Mouse (Mus musculus) MEL (cell line): ENCODE data around the gene Nek4. TPM values are rescaled to one million over a fixed set of nuclear protein-coding genes. Genes with fewer than 3 reads are reported as not detected.

Source experiments
- DNase-seq: peaks from one replicate; pipeline ENCODE4 v3.0.0; 2011; ENCODE audit warnings: low read depth, low spot score
- H3K27ac ChIP-seq: 2 replicates; pipeline ENCODE4 v1.5.1; 2012; ENCODE audit warnings: low read depth, mild to moderate bottlenecking, control low read depth, low read length, moderate library complexity; ENCODE audit not compliant: control insufficient read depth
- H3K27me3 ChIP-seq, 2 experiments: fragments of 150-350 bp in 1 of 2; sonication (generic) in 1 of 2; 2 replicates each; pipeline ENCODE4 v1.6.1; 2012; ENCODE audit warnings: low read length in 2 of 2, mild to moderate bottlenecking in 2 of 2, improper control_type of control experiment in 1 of 2, moderate library complexity in 1 of 2; ENCODE audit not compliant: insufficient read depth in 2 of 2, control insufficient read depth in 1 of 2
- H3K36me3 ChIP-seq, 2 experiments: 2 replicates each; pipeline ENCODE4 v1.6.1; 2012 to 2014; ENCODE audit warnings: low read length in 2 of 2, improper control_type of control experiment in 1 of 2, inconsistent platforms in 1 of 2, mild to moderate bottlenecking in 1 of 2; ENCODE audit not compliant: insufficient read depth in 2 of 2, control insufficient read depth in 1 of 2
- H3K4me1 ChIP-seq, 2 experiments: fragments of 150-350 bp in 1 of 2; sonication (generic) in 1 of 2; 2 replicates each; pipeline ENCODE4 v1.6.1; 2012; ENCODE audit warnings: low read length in 2 of 2, improper control_type of control experiment in 1 of 2, mild to moderate bottlenecking in 1 of 2; ENCODE audit not compliant: insufficient read depth in 2 of 2, control insufficient read depth in 1 of 2
- H3K4me3 ChIP-seq, 2 experiments: fragments of 150-350 bp in 1 of 2; sonication (generic) in 1 of 2; 2 replicates each; pipeline ENCODE4 v1.5.1; 2012; ENCODE audit warnings: low read depth in 2 of 2, low read length in 2 of 2, mild to moderate bottlenecking in 2 of 2, moderate library complexity in 2 of 2, control low read depth in 1 of 2, improper control_type of control experiment in 1 of 2; ENCODE audit not compliant: control insufficient read depth in 1 of 2, insufficient read depth in 1 of 2
- H3K79me2 ChIP-seq: 2 replicates; pipeline ENCODE4 v1.6.1; 2012; ENCODE audit warnings: mild to moderate bottlenecking, low read length, moderate library complexity; ENCODE audit not compliant: control insufficient read depth, poor library complexity, insufficient read depth
- H3K9ac ChIP-seq: 2 replicates; pipeline ENCODE4 v1.6.1; 2012; ENCODE audit warnings: low read depth, mild to moderate bottlenecking, control low read depth, low read length, moderate library complexity; ENCODE audit not compliant: control insufficient read depth, poor library complexity, severe bottlenecking
- H3K9me3 ChIP-seq: fragments of 150-350 bp; sonication (generic); replicated peaks from 2 replicates; pipeline ENCODE4 v1.6.1; 2012; ENCODE audit warnings: mild to moderate bottlenecking, low read length, improper control_type of control experiment, moderate library complexity; ENCODE audit not compliant: insufficient read depth
- CHD2 ChIP-seq: IDR thresholded peaks from 2 replicates; pipeline ENCODE4 v1.6.1; 2011; ENCODE audit warnings: low read length, improper control_type of control experiment
- CTCF ChIP-seq, 3 experiments: IDR thresholded peaks in 2 of 3; conservative IDR thresholded peaks in 1 of 3; 2 replicates each; pipeline ENCODE4 v1.5.1; 2011 to 2012; ENCODE audit warnings: low read length in 3 of 3, low read depth in 2 of 3, mild to moderate bottlenecking in 2 of 3, improper control_type of control experiment in 1 of 3, inconsistent platforms in 1 of 3, mixed read lengths in 1 of 3, moderate library complexity in 1 of 3; ENCODE audit not compliant: control insufficient read depth in 1 of 3, insufficient read depth in 1 of 3, poor library complexity in 1 of 3, severe bottlenecking in 1 of 3
- E2F4 ChIP-seq: IDR thresholded peaks from 2 replicates; pipeline ENCODE4 v1.6.1; 2011; ENCODE audit warnings: low read depth, low read length, improper control_type of control experiment, borderline replicate concordance
- ELF1 ChIP-seq: IDR thresholded peaks from 2 replicates; pipeline ENCODE4 v1.6.1; 2014; ENCODE audit warnings: low read depth, mild to moderate bottlenecking, inconsistent platforms, low read length, improper control_type of control experiment, moderate library complexity
- EP300 ChIP-seq, 2 experiments: IDR thresholded peaks; 2 replicates each; pipeline ENCODE4 v1.6.1; 2011; ENCODE audit warnings: improper control_type of control experiment in 2 of 2, low read length in 2 of 2, low read depth in 1 of 2, mild to moderate bottlenecking in 1 of 2
- ETS1 ChIP-seq: IDR thresholded peaks from 2 replicates; pipeline ENCODE4 v1.6.1; 2012; ENCODE audit warnings: low read depth, mild to moderate bottlenecking, inconsistent platforms, low read length, improper control_type of control experiment, moderate library complexity
- GATA1 ChIP-seq: IDR thresholded peaks from 2 replicates; pipeline ENCODE4 v1.6.1; 2011; ENCODE audit warnings: low read depth, low read length, improper control_type of control experiment
- HCFC1 ChIP-seq: IDR thresholded peaks from 2 replicates; pipeline ENCODE4 v1.6.1; 2012; ENCODE audit warnings: low read depth, mild to moderate bottlenecking, inconsistent platforms, low read length, improper control_type of control experiment, moderate library complexity
- KAT2A ChIP-seq: conservative IDR thresholded peaks from 2 replicates; pipeline ENCODE4 v1.6.1; 2012; ENCODE audit warnings: low read depth, low read length, improper control_type of control experiment, inconsistent platforms
- MAFK ChIP-seq: IDR thresholded peaks from 2 replicates; pipeline ENCODE4 v1.6.1; 2011; ENCODE audit warnings: low read depth, mild to moderate bottlenecking, low read length, improper control_type of control experiment, borderline replicate concordance
- MAX ChIP-seq: IDR thresholded peaks from 2 replicates; pipeline ENCODE4 v1.6.1; 2011; ENCODE audit warnings: low read length, improper control_type of control experiment
- MAZ ChIP-seq: IDR thresholded peaks from 2 replicates; pipeline ENCODE4 v1.6.1; 2012; ENCODE audit warnings: low read depth, mild to moderate bottlenecking, inconsistent platforms, low read length, improper control_type of control experiment
- MEF2A ChIP-seq: IDR thresholded peaks from 2 replicates; pipeline ENCODE4 v1.6.1; 2014; ENCODE audit warnings: low read depth, mild to moderate bottlenecking, inconsistent platforms, low read length, improper control_type of control experiment; ENCODE audit not compliant: poor library complexity, insufficient replicate concordance, severe bottlenecking; ENCODE audit errors: extremely low read depth
- MXI1 ChIP-seq: IDR thresholded peaks from 2 replicates; pipeline ENCODE4 v1.6.1; 2011; ENCODE audit warnings: mild to moderate bottlenecking, low read depth, low read length, improper control_type of control experiment
- MYB ChIP-seq: IDR thresholded peaks from 2 replicates; pipeline ENCODE4 v1.6.1; 2011; ENCODE audit warnings: mild to moderate bottlenecking, low read depth, low read length, improper control_type of control experiment
- MYC ChIP-seq: IDR thresholded peaks from 2 replicates; pipeline ENCODE4 v1.6.1; 2011; ENCODE audit warnings: low read depth, mild to moderate bottlenecking, low read length, improper control_type of control experiment, moderate library complexity
- NELFE ChIP-seq: IDR thresholded peaks from 2 replicates; pipeline ENCODE4 v1.6.1; 2011; ENCODE audit warnings: low read depth, low read length, improper control_type of control experiment
- POLR2A ChIP-seq, 2 experiments: IDR thresholded peaks; 2 replicates each; pipeline ENCODE4 v1.6.1; 2011 to 2012; ENCODE audit warnings: low read length in 2 of 2, mild to moderate bottlenecking in 2 of 2, control low read depth in 1 of 2, improper control_type of control experiment in 1 of 2, low read depth in 1 of 2, moderate library complexity in 1 of 2; ENCODE audit not compliant: control insufficient read depth in 1 of 2, insufficient read depth in 1 of 2, poor library complexity in 1 of 2
- POLR2AphosphoS2 ChIP-seq: IDR thresholded peaks from 2 replicates; pipeline ENCODE4 v1.6.1; 2011; ENCODE audit warnings: low read length, improper control_type of control experiment
- RAD21 ChIP-seq: IDR thresholded peaks from 2 replicates; pipeline ENCODE4 v1.6.1; 2011; ENCODE audit warnings: mild to moderate bottlenecking, low read depth, low read length, improper control_type of control experiment
- SIN3A ChIP-seq: IDR thresholded peaks from 2 replicates; pipeline ENCODE4 v1.6.1; 2012; ENCODE audit warnings: low read length, improper control_type of control experiment, inconsistent platforms
- SMC3 ChIP-seq: IDR thresholded peaks from 2 replicates; pipeline ENCODE4 v1.6.1; 2011; ENCODE audit warnings: low read depth, low read length, improper control_type of control experiment
- TAL1 ChIP-seq: IDR thresholded peaks from 2 replicates; pipeline ENCODE4 v1.6.1; 2012; ENCODE audit warnings: mild to moderate bottlenecking, inconsistent platforms, low read length, moderate library complexity, mixed read lengths
- TCF12 ChIP-seq: IDR thresholded peaks from 2 replicates; pipeline ENCODE4 v1.6.1; 2014; ENCODE audit warnings: low read depth, mild to moderate bottlenecking, inconsistent platforms, low read length, improper control_type of control experiment, moderate library complexity
- USF1 ChIP-seq: IDR thresholded peaks from 2 replicates; pipeline ENCODE4 v1.6.1; 2014; ENCODE audit warnings: low read depth, mild to moderate bottlenecking, inconsistent platforms, low read length, improper control_type of control experiment, moderate library complexity
- USF2 ChIP-seq, 2 experiments: IDR thresholded peaks; 2 replicates each; pipeline ENCODE4 v1.6.1; 2011 to 2012; ENCODE audit warnings: improper control_type of control experiment in 2 of 2, low read length in 2 of 2, borderline replicate concordance in 1 of 2, inconsistent platforms in 1 of 2, low read depth in 1 of 2, mild to moderate bottlenecking in 1 of 2; ENCODE audit not compliant: insufficient read depth in 1 of 2
- ZC3H11A ChIP-seq: IDR thresholded peaks from 2 replicates; pipeline ENCODE4 v1.6.1; 2012; ENCODE audit warnings: low read depth, mild to moderate bottlenecking, inconsistent platforms, low read length, improper control_type of control experiment
- ZKSCAN1 ChIP-seq: IDR thresholded peaks from 2 replicates; pipeline ENCODE4 v1.6.1; 2012; ENCODE audit warnings: low read depth, mild to moderate bottlenecking, inconsistent platforms, low read length, improper control_type of control experiment, moderate library complexity
- ZNF384 ChIP-seq: IDR thresholded peaks from 2 replicates; pipeline ENCODE4 v1.6.1; 2012; ENCODE audit warnings: low read depth, mild to moderate bottlenecking, inconsistent platforms, low read length, improper control_type of control experiment
- polyA plus RNA-seq, 2 experiments: library from polyadenylated mRNA; stranded (reverse) in 1 of 2; unstranded in 1 of 2; fragments of >175 nt in 1 of 2; fragments of >200 nt in 1 of 2; gene quantifications; 2 replicates each; pipeline versions ENCODE4 v1.2.1 to v1.2.4; 2012; ENCODE audit warnings: low replicate concordance in 2 of 2, low read depth in 1 of 2; ENCODE audit not compliant: insufficient read length in 2 of 2, insufficient read depth in 1 of 2, missing spikeins in 1 of 2
- total RNA-seq: library from RNA; depleted of rRNA; stranded (reverse); fragments of 300-350 nt; gene quantifications from 2 replicates; pipeline ENCODE4 v1.2.3, GENCODE M21; 2012

The Nek4 gene
- total and polyA plus RNA-seq, 3 experiments = 16.6 to 19.3 TPM; not detected in 1

DNA sequence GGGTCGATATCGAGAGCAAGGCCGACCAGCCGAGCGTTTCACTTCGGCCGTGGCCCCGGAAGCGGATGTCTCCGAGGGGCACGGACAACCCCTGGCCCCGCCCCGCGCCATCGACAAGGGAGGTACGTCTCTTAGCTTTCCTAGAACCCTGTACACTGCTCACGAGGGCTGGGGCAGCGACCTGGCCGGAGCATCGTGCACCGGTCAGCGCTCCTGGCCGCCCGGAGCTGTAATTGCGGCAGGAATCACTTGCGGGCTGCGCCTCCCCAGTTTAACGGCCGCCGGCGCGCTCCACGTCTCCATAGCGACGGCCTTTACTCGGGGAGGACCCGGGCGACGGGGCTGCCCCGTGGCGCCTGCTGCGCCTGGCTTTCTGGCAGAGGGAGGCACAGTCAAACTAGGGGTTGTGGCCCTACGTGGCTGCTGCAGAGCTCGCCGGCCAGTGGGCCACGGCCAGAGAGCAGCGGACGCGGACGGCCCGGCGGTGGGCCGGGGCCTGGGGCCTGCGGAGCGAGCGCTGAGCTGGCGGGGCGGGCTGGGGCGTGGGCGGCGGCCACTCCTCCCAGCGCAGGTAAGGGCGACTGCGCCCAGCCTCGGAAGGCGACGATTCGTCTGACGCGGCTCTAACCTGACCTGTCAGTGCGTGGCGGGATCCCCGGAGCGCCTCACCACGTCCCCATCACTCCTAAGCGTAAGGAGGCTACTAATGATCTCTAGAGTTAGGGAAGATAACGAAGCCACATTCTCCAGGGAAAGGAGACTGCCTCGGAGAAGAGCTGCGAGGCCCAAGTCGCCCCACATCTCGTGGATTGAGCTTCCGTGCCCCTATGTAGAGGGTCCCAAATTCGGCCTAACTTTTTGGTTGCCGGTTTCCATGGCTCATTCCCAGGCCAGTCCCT is 50.4 kb downstream of the Nek4 start, which contains the start of the genes Glt8d1 and Spcs1 (continued):
- TF ChIP-seq SIN3A = peak; percentile 91
- TF ChIP-seq MEF2A = no peak
- peak; percentile 29; the same call in 1 of the 2 replicates for TF ChIP-seq ETS1
- TF ChIP-seq ZC3H11A = no peak
- no peak for TF ChIP-seq CHD2
- no peak for TF ChIP-seq USF1
- peak; percentile 59 for TF ChIP-seq MYB
- peak; percentile 55; the same call in 1 of the 2 replicates for TF ChIP-seq KAT2A
- no peak for TF ChIP-seq GATA1

DNA sequence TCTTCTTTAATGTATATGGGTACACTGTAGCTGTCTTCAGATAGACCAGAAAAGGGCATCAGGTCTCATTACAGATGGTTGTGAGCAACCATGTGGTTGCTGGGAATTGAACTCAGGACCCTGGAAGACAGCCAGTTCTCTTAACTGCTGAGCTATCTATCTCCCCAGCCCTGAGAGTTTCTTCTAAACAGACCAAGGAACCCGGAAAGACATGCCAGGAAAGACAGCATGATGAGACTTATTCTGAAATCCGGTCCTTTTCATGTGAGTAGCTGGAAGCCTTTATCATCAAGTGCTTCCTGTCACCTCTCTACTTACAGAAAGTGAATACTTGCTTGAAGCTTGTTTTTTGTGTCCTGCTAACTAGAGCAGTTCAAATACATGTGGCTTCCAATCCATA is 53.4 kb downstream of the Nek4 start:
- Histone ChIP-seq H3K4me1 (peaks cover 4 to 12% of the 10 kb centered on the region in 2 experiments), H3K27me3 (no peaks in the 10 kb centered on the region), H3K9ac (no peak overlapping the region), H3K79me2 (peaks cover 16% of the 10 kb centered on the region), H3K27ac (peak overlapping the region; percentile 7), H3K4me3 (peak overlapping the region in 1 of 2 experiments; percentile 12; a peak in 1 of 4 replicates), H3K36me3 (peaks cover under 1 to 15% of the 10 kb centered on the region in 2 experiments; a peak in 3 of 4 replicates), H3K9me3 (no peaks in the 10 kb centered on the region)
- TF ChIP-seq ZNF384 (no peak), MYC (peak; percentile 68), MYB (no peak), POLR2A (IDR thresholded peaks at IDR 0.05; ENCODE audit: control insufficient read depth in 1 of 2, insufficient read depth in 1 of 2, low read depth in 1 of 2, low read length in 2 of 2, poor library complexity in 1 of 2) (no peak), NELFE (0 out of 2 replicates have a peak, but pooled peaks have one; percentile 22), CTCF (IDR thresholded peaks at IDR 0.05 in 2 of 3, conservative IDR thresholded peaks at IDR 0.05 in 1 of 3; ENCODE audit: control insufficient read depth in 1 of 3, insufficient read depth in 1 of 3, low read depth in 2 of 3, low read length in 3 of 3, poor library complexity in 1 of 3, severe bottlenecking in 1 of 3) (no peak), TCF12 (no peak), HCFC1 (0 out of 2 replicates have a peak, but pooled peaks have one; percentile 23), ZKSCAN1 (no peak), USF2 (IDR thresholded peaks at IDR 0.05; ENCODE audit: borderline replicate concordance in 1 of 2, insufficient read depth in 1 of 2, low read depth in 1 of 2, low read length in 2 of 2) (no peak), TAL1 (peak; percentile 18; the same call in 1 of the 2 replicates), MAFK (0 out of 2 replicates have a peak, but pooled peaks have one; percentile 8), SIN3A (0 out of 2 replicates have a peak, but pooled peaks have one; percentile 34), MAX (peak; percentile 71), GATA1 (peak; percentile 47; the same call in 1 of the 2 replicates), ELF1 (peak; percentile 47; the same call in 1 of the 2 replicates), KAT2A (no peak), RAD21 (no peak), E2F4 (no peak), EP300 (IDR thresholded peaks at IDR 0.05; ENCODE audit: low read depth in 1 of 2, low read length in 2 of 2) (peak; percentile 50 to 56), MAZ (no peak), POLR2AphosphoS2 (no peak), MXI1 (peak; percentile 45; the same call in 1 of the 2 replicates), SMC3 (no peak), CHD2 (no peak), ETS1 (peak; percentile 61)
- peak; percentile 82 for DNase-seq
